Mouse (Mus musculus) layer of hippocampus, adult 8-10 months (tissue): ENCODE results near the gene Cacnb4. TPM values are rescaled to one million over a fixed set of nuclear protein-coding genes. Genes with fewer than 3 reads are reported as not detected.

Source experiments
- DNase-seq, 2 experiments: peaks; one replicate each; pipeline ENCODE4 v3.0.0; 2022; ENCODE audit warnings: low spot score in 2 of 2
- total RNA-seq, 4 experiments: library from RNA; stranded (reverse); gene quantifications; 2 replicates each; pipeline ENCODE4 v1.2.4; 2022

The Cacnb4 gene
- total RNA-seq, 4 experiments from 2014 or later = 79.3 to 85.5 (median 80.2) TPM

GRCm38 (mm10) chr2:52605321-52605720, 71.3 kb downstream of the Cacnb4 start:
- peak; percentile 39 to 72 for DNase-seq

GRCm38 (mm10) chr2:52604651-52605020, 72.0 kb downstream of the Cacnb4 start:
- no peak for DNase-seq

GRCm38 (mm10) chr2:52603935-52604650, 72.5 kb downstream of the Cacnb4 start:
- no peak for DNase-seq

- DNase-seq = no peak
Observed at GRCm38 (mm10) chr2:52603421-52603820, 73.2 kb downstream of the Cacnb4 start.

- no peak for DNase-seq
Observed at GRCm38 (mm10) chr2:52602921-52603320, 73.7 kb downstream of the Cacnb4 start.

- DNase-seq = no peak
Observed at GRCm38 (mm10) chr2:52602228-52602627, 74.4 kb downstream of the Cacnb4 start.

- DNase-seq = no peak
Observed at GRCm38 (mm10) chr2:52597511-52597910, 79.1 kb downstream of the Cacnb4 start.

- no peak for DNase-seq
Observed at GRCm38 (mm10) chr2:52593814-52594213, 82.8 kb downstream of the Cacnb4 start.

- DNase-seq = no peak
Observed at GRCm38 (mm10) chr2:52593260-52593659, 83.4 kb downstream of the Cacnb4 start.

- DNase-seq = peak; percentile 34 to 82
Observed at GRCm38 (mm10) chr2:52590970-52591347, 85.7 kb downstream of the Cacnb4 start.

- DNase-seq = no peak
Observed at GRCm38 (mm10) chr2:52590340-52590969, 86.2 kb downstream of the Cacnb4 start.

GRCm38 (mm10) chr2:52589514-52589913, 87.1 kb downstream of the Cacnb4 start:
- no peak for DNase-seq

GRCm38 (mm10) chr2:52585384-52585783, 91.2 kb downstream of the Cacnb4 start:
- no peak for DNase-seq

GRCm38 (mm10) chr2:52581132-52581781, 95.4 kb downstream of the Cacnb4 start:
- no peak for DNase-seq

- DNase-seq = no peak
Observed at GRCm38 (mm10) chr2:52580697-52581096, 95.9 kb downstream of the Cacnb4 start.

GRCm38 (mm10) chr2:52578846-52579245, 97.8 kb downstream of the Cacnb4 start:
- DNase-seq = no peak

- DNase-seq = no peak
Observed at GRCm38 (mm10) chr2:52577700-52578099, 98.9 kb downstream of the Cacnb4 start.

- DNase-seq = no peak
Observed at GRCm38 (mm10) chr2:52576546-52576945, 100.1 kb downstream of the Cacnb4 start.

GRCm38 (mm10) chr2:52575637-52576175, 100.9 kb downstream of the Cacnb4 start:
- DNase-seq = no peak

GRCm38 (mm10) chr2:52574929-52575328, 101.7 kb downstream of the Cacnb4 start:
- no peak for DNase-seq

GRCm38 (mm10) chr2:52572221-52572620, 104.4 kb downstream of the Cacnb4 start:
- no peak for DNase-seq

GRCm38 (mm10) chr2:52571339-52571968, 105.2 kb downstream of the Cacnb4 start:
- no peak for DNase-seq
